Mouse (Mus musculus) heart, postnatal 0 days (tissue): ENCODE results near the gene Nkd1.

ENCODE experiments used
- CTCF ChIP-seq: IDR thresholded peaks from 2 replicates; pipeline ENCODE4 v1.5.1; 2016; ENCODE audit warnings: antibody characterized with exemption, control low read depth, low read depth
- EP300 ChIP-seq: IDR thresholded peaks from 2 replicates; pipeline ENCODE4 v1.6.1; 2016; ENCODE audit warnings: antibody characterized with exemption, low read depth

GRCm38 (mm10) chr8:88633343-88633765 lies 112.2 kb downstream of the Nkd1 start:
- TF ChIP-seq CTCF (no peak), EP300 (no peak)
